Mouse (Mus musculus): ENCODE measurements around the gene Cela3a. TPM values are rescaled to one million over a fixed set of nuclear protein-coding genes. Genes with fewer than 3 reads are reported as not detected.

Gene Cela3a
- polyA plus RNA-seq, 1 experiment from 2014 or later = 0.83 TPM

DNA sequence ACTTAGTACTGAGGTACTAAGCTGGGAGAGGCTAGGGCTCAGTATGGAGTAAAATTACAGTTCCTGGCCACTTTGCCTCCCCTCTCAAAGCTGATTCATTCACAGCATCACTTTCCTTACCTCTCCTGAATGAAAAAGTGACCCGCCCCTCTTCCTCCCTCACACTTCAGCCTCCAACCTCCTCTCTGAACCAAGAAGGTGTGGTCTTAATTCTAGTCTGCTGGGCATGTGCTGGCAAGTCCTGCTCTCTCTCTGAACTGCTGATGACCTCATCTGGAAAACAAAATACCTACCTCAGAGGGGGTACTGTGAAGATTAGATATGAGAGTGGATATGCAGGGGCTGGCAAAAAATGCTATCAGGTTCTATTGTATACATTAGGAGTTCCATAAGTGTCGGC, 39.5 kb upstream of the Cela3a start:
- 41% methylated on average over 2 of the region's 2 CpGs for WGBS
- peak; percentile 49; the same call in 1 of the 2 replicates for ATAC-seq (ENCODE audit: insufficient read depth, low FRiP score)
- peak overlapping the region; percentile 78 for H3K27ac ChIP-seq (ENCODE audit: low read length)

DNA sequence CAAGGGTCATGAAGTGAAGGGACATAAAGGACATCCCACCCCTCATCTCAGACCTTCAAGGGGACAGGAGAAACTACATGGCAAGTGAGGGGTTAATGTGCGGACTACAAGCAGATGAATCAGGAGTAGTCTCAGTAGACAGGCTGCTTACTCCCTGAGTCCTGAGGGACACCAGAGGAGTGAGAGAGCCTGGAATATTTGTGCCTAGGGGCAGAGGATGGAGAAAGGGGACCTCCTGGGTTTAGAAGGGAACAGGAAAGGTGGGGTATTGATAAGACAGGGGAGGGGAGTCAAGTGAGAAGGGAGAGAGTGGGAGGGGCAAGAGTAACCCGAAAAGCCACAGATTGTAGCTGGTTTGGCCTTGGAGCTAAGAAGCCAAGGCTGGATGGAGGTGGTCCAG, 39.0 kb upstream of the Cela3a start:
- 25% methylated on average over 2 of the region's 2 CpGs for WGBS
- H3K27ac ChIP-seq (ENCODE audit: low read length) = peak overlapping the region; percentile 78
- peak; percentile 11; the same call in 1 of the 2 replicates for ATAC-seq (ENCODE audit: insufficient read depth, low FRiP score)
- peak overlapping the region; percentile 52 for H3K9ac ChIP-seq (ENCODE audit: low read length)
- H3K4me1 ChIP-seq (ENCODE audit: control insufficient read depth, insufficient read depth, low read length) = peaks cover 26% of the 10 kb centered on the region
- peak overlapping the region; percentile 12; the same call in 1 of the 2 replicates for H3K4me2 ChIP-seq (ENCODE audit: low read depth, low read length)
- no peaks in the 10 kb centered on the region for H3K9me3 ChIP-seq (replicated peaks; ENCODE audit: control insufficient read depth, low read length)
- H3K36me3 ChIP-seq (ENCODE audit: control insufficient read depth, insufficient read depth, low read length) = no peaks in the 10 kb centered on the region
- no peak overlapping the region for H3K4me3 ChIP-seq (replicated peaks; ENCODE audit: low read length)
- H3K27me3 ChIP-seq (ENCODE audit: control insufficient read depth, insufficient read depth, low read length) = no peaks in the 10 kb centered on the region

More for the DNA sequence above, 39.5 kb upstream of the Cela3a start:
- Histone ChIP-seq H3K36me3 (ENCODE audit: control insufficient read depth, insufficient read depth, low read length) (no peaks in the 10 kb centered on the region), H3K4me1 (ENCODE audit: control insufficient read depth, insufficient read depth, low read length) (peaks cover 24% of the 10 kb centered on the region), H3K9me3 (replicated peaks; ENCODE audit: control insufficient read depth, low read length) (no peaks in the 10 kb centered on the region), H3K4me2 (ENCODE audit: low read depth, low read length) (no peak overlapping the region), H3K9ac (ENCODE audit: low read length) (peak overlapping the region; percentile 52; the same call in 1 of the 2 replicates), H3K27me3 (ENCODE audit: control insufficient read depth, insufficient read depth, low read length) (no peaks in the 10 kb centered on the region), H3K4me3 (replicated peaks; ENCODE audit: low read length) (no peak overlapping the region)

DNA sequence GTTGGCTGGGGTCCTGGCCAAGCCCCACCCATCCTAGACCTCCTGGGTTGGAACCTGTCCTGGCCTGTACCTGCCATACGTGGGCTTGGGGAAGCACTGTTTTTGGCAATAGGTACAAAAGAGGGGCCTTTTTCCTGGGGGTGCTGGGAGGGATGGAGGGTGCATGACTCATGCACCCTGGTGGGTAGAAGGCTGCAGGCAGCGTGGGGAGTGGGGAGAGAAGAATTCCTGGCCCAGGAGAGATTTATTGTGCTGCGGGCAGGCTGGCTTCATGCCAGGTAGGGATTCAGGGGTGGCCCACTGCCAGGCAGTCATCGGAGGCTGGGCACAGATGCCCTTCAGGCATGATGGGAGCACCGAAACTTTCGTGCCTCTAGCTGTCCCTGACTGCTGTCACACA, 38.6 kb upstream of the Cela3a start:
- peak; percentile 62 for ATAC-seq (ENCODE audit: insufficient read depth, low FRiP score)
- Histone ChIP-seq H3K36me3 (ENCODE audit: control insufficient read depth, insufficient read depth, low read length) (no peaks in the 10 kb centered on the region), H3K4me3 (replicated peaks; ENCODE audit: low read length) (no peak overlapping the region), H3K27me3 (ENCODE audit: control insufficient read depth, insufficient read depth, low read length) (no peaks in the 10 kb centered on the region), H3K9me3 (replicated peaks; ENCODE audit: control insufficient read depth, low read length) (no peaks in the 10 kb centered on the region), H3K4me1 (ENCODE audit: control insufficient read depth, insufficient read depth, low read length) (peaks cover 22% of the 10 kb centered on the region), H3K27ac (ENCODE audit: low read length) (peak overlapping the region; percentile 78), H3K9ac (ENCODE audit: low read length) (peak overlapping the region; percentile 52), H3K4me2 (ENCODE audit: low read depth, low read length) (peak overlapping the region; percentile 12; the same call in 1 of the 2 replicates)
- 38% methylated on average over 6 of the region's 6 CpGs for WGBS

DNA sequence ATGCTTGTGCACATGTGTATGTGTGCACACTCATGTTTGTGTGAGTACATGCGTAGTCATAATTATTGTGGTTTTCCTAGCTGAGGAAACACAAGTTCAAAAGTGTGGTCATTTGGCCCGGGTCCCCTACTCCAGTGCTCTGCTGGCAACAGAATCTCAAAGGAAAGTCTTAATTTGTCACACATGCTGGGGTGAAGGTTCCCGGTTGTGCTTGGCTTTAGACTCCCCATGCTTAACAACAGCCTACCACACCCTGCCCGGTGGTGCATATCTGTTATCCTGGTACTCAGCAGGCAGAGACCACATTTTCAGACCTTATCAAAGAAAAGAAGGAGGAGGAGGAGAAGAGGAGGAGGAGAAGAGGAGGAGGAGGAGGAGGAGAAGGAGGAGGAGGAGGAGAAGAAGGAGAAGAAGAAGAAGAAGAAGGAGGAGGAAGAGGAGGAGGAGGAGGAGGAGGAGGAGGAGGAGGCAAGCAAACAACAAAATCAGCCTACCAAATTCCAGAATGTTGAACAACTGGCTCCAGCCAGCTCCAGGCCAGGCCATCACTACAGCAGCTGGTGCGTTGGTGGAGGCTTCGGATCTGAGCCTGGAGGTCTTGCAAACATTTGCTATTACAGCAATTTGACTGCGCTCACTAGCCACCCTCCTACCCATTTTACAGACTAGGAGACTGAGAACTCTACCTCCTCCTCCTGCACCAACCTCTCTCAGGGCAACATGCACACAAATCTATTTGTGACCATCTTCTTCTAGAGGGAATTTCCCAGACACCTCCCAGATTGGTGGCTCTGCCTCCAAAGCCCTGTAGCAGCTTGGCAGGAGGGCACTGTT, 38.0 kb upstream of the Cela3a start:
- ATAC-seq (ENCODE audit: insufficient read depth, low FRiP score) = no peak
- Histone ChIP-seq H3K27ac (ENCODE audit: low read length) (peak overlapping the region; percentile 74), H3K4me3 (replicated peaks; ENCODE audit: low read length) (no peak overlapping the region)

DNA sequence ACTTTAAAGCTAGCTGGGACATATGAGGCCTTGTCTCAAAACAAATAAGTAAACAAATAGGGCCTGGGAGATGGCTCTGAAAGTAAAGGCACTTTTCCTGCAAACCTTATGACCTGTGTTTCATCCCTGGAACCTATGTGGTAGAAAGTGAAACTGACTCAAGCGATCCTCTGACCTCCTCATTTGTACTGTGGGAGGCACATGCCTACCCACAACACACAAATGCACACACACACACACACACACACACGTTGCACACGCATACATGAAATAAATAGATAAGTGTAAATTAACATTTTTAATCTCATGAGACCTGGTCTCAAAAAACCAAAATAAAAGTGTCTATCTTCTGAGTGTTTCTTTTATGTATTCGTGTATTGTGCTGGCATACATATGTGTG, 36.3 kb upstream of the Cela3a start:
- Histone ChIP-seq H3K4me3 (replicated peaks; ENCODE audit: low read length) (no peak overlapping the region), H3K36me3 (ENCODE audit: control insufficient read depth, insufficient read depth, low read length) (no peaks in the 10 kb centered on the region), H3K9ac (ENCODE audit: low read length) (no peak overlapping the region), H3K4me2 (ENCODE audit: low read depth, low read length) (no peak overlapping the region), H3K9me3 (replicated peaks; ENCODE audit: control insufficient read depth, low read length) (no peaks in the 10 kb centered on the region), H3K4me1 (ENCODE audit: control insufficient read depth, insufficient read depth, low read length) (peaks cover 20% of the 10 kb centered on the region), H3K27ac (ENCODE audit: low read length) (no peak overlapping the region), H3K27me3 (ENCODE audit: control insufficient read depth, insufficient read depth, low read length) (no peaks in the 10 kb centered on the region)
- no peak for ATAC-seq (ENCODE audit: insufficient read depth, low FRiP score)
- 91% methylated on average over 4 of the region's 4 CpGs for WGBS

More for the DNA sequence above, 38.0 kb upstream of the Cela3a start:
- H3K4me1 ChIP-seq (ENCODE audit: control insufficient read depth, insufficient read depth, low read length) = peaks cover 20% of the 10 kb centered on the region
- H3K36me3 ChIP-seq (ENCODE audit: control insufficient read depth, insufficient read depth, low read length) = no peaks in the 10 kb centered on the region
- H3K9ac ChIP-seq (ENCODE audit: low read length) = no peak overlapping the region
- no peaks in the 10 kb centered on the region for H3K27me3 ChIP-seq (ENCODE audit: control insufficient read depth, insufficient read depth, low read length)
- peak overlapping the region; percentile 12; the same call in 1 of the 2 replicates for H3K4me2 ChIP-seq (ENCODE audit: low read depth, low read length)
- 50% methylated on average over 7 of the region's 7 CpGs for WGBS
- no peaks in the 10 kb centered on the region for H3K9me3 ChIP-seq (replicated peaks; ENCODE audit: control insufficient read depth, low read length)

DNA sequence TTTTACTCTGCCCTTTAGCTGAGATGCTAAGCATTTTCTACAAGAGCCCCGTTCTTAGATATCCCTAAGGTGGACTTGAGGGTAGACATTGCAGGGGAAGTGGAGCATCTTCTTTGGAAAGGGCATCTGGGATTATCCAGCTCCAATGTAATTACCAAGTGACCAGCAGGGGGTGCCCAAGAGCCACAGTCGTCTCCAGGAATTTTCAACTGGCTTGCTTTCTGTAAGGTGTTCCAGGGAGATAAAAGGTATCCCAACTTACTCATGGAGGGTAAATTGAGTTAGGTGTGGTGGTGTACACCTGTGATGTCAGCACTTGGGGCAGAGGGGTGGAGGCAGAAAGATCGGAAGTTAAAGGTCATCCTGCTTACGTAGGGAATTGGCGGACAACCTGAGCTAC, 34.0 kb upstream of the Cela3a start:
- Histone ChIP-seq H3K4me1 (ENCODE audit: control insufficient read depth, insufficient read depth, low read length) (peaks cover 21% of the 10 kb centered on the region), H3K4me2 (ENCODE audit: low read depth, low read length) (no peak overlapping the region; the same call in 1 of the 2 replicates), H3K27me3 (ENCODE audit: control insufficient read depth, insufficient read depth, low read length) (no peaks in the 10 kb centered on the region), H3K9ac (ENCODE audit: low read length) (no peak overlapping the region), H3K27ac (ENCODE audit: low read length) (no peak overlapping the region), H3K9me3 (replicated peaks; ENCODE audit: control insufficient read depth, low read length) (no peaks in the 10 kb centered on the region), H3K36me3 (ENCODE audit: control insufficient read depth, insufficient read depth, low read length) (no peaks in the 10 kb centered on the region), H3K4me3 (replicated peaks; ENCODE audit: low read length) (no peak overlapping the region)
- ATAC-seq (ENCODE audit: insufficient read depth, low FRiP score) = peak; percentile 12; the same call in 1 of the 2 replicates
- 10% methylated on average over 5 of the region's 5 CpGs for WGBS

DNA sequence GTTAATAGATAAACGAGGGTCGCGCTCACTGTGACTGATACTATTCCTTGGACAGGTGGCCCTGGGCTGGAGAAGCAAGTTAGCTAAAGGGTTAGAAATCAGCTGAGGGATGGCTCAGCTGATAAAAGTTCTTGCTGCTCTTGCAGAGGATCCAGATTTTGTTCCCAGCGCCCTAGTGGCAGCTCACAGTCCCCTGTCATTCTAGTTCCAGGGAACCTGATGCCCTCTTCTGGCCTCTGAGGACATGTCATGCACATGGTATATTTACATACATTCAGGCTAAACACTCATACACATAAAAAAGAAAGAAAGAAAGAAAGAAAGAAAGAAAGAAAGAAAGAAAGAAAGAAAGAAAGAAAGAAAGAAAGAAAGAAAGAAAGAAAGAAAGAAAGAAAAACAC, 31.7 kb upstream of the Cela3a start:
- ATAC-seq (ENCODE audit: insufficient read depth, low FRiP score) = no peak
- WGBS = 85% methylated on average over 4 of the region's 4 CpGs

DNA sequence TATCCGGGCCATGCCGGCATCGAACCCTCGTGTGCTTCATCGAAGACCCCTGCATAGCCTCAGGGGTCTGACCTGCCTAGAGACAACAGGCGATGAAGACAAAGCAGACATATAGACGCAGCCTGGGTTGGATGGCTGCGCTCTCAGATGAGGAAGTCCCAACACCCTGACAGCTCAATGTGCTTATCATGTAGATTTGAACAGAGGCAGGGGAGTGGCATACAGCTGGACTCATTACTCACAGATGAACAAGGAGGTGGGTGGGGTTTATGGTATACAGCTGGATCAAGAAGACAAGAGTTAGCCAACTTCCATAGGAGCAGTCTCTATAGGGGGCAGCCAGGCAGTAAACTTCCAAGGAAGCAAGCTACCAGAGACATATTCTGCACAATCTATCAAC, 29.3 kb upstream of the Cela3a start:
- no peak overlapping the region for H3K27ac ChIP-seq (ENCODE audit: low read length)
- H3K9ac ChIP-seq (ENCODE audit: low read length) = no peak overlapping the region
- H3K4me2 ChIP-seq (ENCODE audit: low read depth, low read length) = no peak overlapping the region
- H3K9me3 ChIP-seq (replicated peaks; ENCODE audit: control insufficient read depth, low read length) = no peaks in the 10 kb centered on the region
- no peak; the same call in 1 of the 2 replicates for ATAC-seq (ENCODE audit: insufficient read depth, low FRiP score)
- no peaks in the 10 kb centered on the region for H3K27me3 ChIP-seq (ENCODE audit: control insufficient read depth, insufficient read depth, low read length)
- no peaks in the 10 kb centered on the region for H3K36me3 ChIP-seq (ENCODE audit: control insufficient read depth, insufficient read depth, low read length)
- 85% methylated on average over 8 of the region's 8 CpGs for WGBS
- peaks cover 8% of the 10 kb centered on the region for H3K4me1 ChIP-seq (ENCODE audit: control insufficient read depth, insufficient read depth, low read length)
- H3K4me3 ChIP-seq (replicated peaks; ENCODE audit: low read length) = no peak overlapping the region

More for the DNA sequence above, 31.7 kb upstream of the Cela3a start:
- no peaks in the 10 kb centered on the region for H3K36me3 ChIP-seq (ENCODE audit: control insufficient read depth, insufficient read depth, low read length)
- H3K4me1 ChIP-seq (ENCODE audit: control insufficient read depth, insufficient read depth, low read length) = peaks cover 9% of the 10 kb centered on the region
- no peaks in the 10 kb centered on the region for H3K27me3 ChIP-seq (ENCODE audit: control insufficient read depth, insufficient read depth, low read length)
- no peak overlapping the region for H3K9ac ChIP-seq (ENCODE audit: low read length)
- H3K27ac ChIP-seq (ENCODE audit: low read length) = no peak overlapping the region
- no peaks in the 10 kb centered on the region for H3K9me3 ChIP-seq (replicated peaks; ENCODE audit: control insufficient read depth, low read length)
- no peak overlapping the region for H3K4me2 ChIP-seq (ENCODE audit: low read depth, low read length)
- no peak overlapping the region for H3K4me3 ChIP-seq (replicated peaks; ENCODE audit: low read length)

DNA sequence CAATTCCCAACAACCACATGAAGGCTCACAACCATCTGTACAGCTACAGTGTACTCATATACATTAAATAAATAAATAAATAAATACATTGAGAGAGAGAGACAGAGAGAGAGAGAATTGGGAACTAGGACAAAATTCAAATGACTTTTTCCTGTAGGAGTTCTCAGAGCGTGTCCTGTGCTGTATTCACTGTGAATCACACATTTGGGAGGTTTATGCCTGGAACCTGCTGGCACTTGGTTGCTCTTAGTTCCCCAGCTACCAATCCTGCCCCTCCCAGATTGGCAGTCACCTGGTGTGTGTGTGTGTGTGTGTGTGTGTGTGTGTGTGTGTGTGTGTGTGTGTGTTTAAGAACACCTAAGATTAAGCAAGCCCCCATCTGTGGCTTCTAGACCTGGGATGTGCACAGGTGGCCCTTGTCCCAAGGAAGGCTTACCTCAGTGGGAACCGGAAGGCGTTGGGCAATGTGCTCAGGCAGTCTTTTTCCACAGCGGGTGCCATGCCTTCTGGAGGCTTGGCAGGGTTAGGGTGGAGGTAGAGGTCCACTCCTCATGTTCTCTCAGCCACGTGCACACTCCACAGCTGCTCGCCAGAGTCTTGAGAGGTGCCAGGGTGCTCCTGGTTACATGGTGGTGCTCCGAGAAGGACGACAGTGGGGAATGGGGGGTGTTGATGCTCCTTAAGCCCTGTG, 27.5 kb upstream of the Cela3a start:
- WGBS = 87% methylated on average over 8 of the region's 8 CpGs
- Histone ChIP-seq H3K9me3 (replicated peaks; ENCODE audit: control insufficient read depth, low read length) (no peaks in the 10 kb centered on the region), H3K4me1 (ENCODE audit: control insufficient read depth, insufficient read depth, low read length) (peaks cover 6% of the 10 kb centered on the region; the same call in 1 of the 2 replicates), H3K4me3 (replicated peaks; ENCODE audit: low read length) (no peak overlapping the region), H3K4me2 (ENCODE audit: low read depth, low read length) (no peak overlapping the region), H3K27ac (ENCODE audit: low read length) (no peak overlapping the region), H3K27me3 (ENCODE audit: control insufficient read depth, insufficient read depth, low read length) (no peaks in the 10 kb centered on the region), H3K9ac (ENCODE audit: low read length) (no peak overlapping the region), H3K36me3 (ENCODE audit: control insufficient read depth, insufficient read depth, low read length) (no peaks in the 10 kb centered on the region)
- 0 out of 2 replicates have a peak, but pooled peaks have one; percentile 29 for ATAC-seq (ENCODE audit: insufficient read depth, low FRiP score)
